Mouse (Mus musculus): ENCODE measurements around the gene Map3k15. TPM values are rescaled to one million over a fixed set of nuclear protein-coding genes. Genes with fewer than 3 reads are reported as not detected.

Gene Map3k15
- polyA plus RNA-seq (2014; fragmentation: Nextera tagmentation; extraction: Ambion mirVana), result 0.32 and 0.46 TPM in 2 replicates

- ATAC-seq (ENCODE audit: low FRiP score) (peak; percentile 78), DNase-seq (ENCODE audit: low spot score) (peak; percentile 64)
- peak within 1 kb of the TSS; percentile 71 for H3K4me2 ChIP-seq (replicated peaks; ENCODE audit: low read depth, low read length)
- H3K9ac ChIP-seq (ENCODE audit: low read depth, low read length), result 0 out of 2 replicates have a peak within 1 kb of the TSS, but pooled peaks have one; percentile 27
- H3K27me3 ChIP-seq (ENCODE audit: control insufficient read depth, insufficient read depth, low read length), result 0 out of 2 replicates have a peak, but pooled peaks cover 2% of the 10 kb centered on the region
- peak within 1 kb of the TSS; percentile 37 for H3K4me3 ChIP-seq (ENCODE audit: low read depth, low read length)
- H3K36me3 ChIP-seq (ENCODE audit: control insufficient read depth, insufficient read depth, low read length), result no peaks in the 10 kb centered on the region
- no peaks in the 10 kb centered on the region for H3K4me1 ChIP-seq (replicated peaks; ENCODE audit: control insufficient read depth, insufficient read depth, low read length)
- H3K27ac ChIP-seq (ENCODE audit: low read depth, low read length), result no peak within 1 kb of the TSS
- no peaks in the 10 kb centered on the region for H3K9me3 ChIP-seq (ENCODE audit: control insufficient read depth, low read length)
- 31% methylated on average over 30 of the region's 108 CpGs for WGBS
Observed at GRCm38 (mm10) chrX:159988002-159988960, at the start of gene Map3k15. TSS of gene Map3k15 (plus strand) at chrX:159988433.

GRCm38 (mm10) chrX:159942569-159942968 is 45.7 kb upstream of the Map3k15 start:
- 85% methylated on average over 2 of the region's 2 CpGs for WGBS
- Histone ChIP-seq H3K27ac (ENCODE audit: low read depth, low read length) (no peak overlapping the region), H3K27me3 (ENCODE audit: control insufficient read depth, insufficient read depth, low read length) (no peaks in the 10 kb centered on the region), H3K36me3 (ENCODE audit: control insufficient read depth, insufficient read depth, low read length) (no peaks in the 10 kb centered on the region), H3K4me3 (ENCODE audit: low read depth, low read length) (no peak overlapping the region), H3K9me3 (ENCODE audit: control insufficient read depth, low read length) (no peaks in the 10 kb centered on the region), H3K4me1 (replicated peaks; ENCODE audit: control insufficient read depth, insufficient read depth, low read length) (no peaks in the 10 kb centered on the region), H3K9ac (ENCODE audit: low read depth, low read length) (no peak overlapping the region), H3K4me2 (replicated peaks; ENCODE audit: low read depth, low read length) (no peak overlapping the region)
- ATAC-seq (ENCODE audit: low FRiP score) (no peak), DNase-seq (ENCODE audit: low spot score) (no peak)

DNA sequence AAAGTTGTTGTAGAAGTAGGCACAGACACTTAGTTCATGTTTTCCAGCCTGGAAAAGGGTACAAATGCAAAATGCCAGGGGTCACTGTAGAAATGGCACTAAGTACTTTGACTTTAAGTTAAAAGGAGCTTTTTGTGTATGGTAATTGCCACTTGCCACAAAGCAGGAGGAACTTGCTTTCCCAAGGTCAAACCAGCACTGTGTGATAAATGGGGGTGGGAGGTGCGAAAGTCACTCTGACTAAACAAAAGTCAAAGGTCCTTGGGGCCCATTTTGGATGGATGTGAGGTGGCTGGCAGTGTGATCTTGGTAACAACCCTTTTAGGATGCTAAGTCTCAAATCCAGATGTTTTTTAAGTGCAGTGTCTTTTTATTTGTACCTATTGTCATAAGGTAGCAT is 44.6 kb upstream of the Map3k15 start:
- Histone ChIP-seq H3K27me3 (ENCODE audit: control insufficient read depth, insufficient read depth, low read length) (peaks cover 4% of the 10 kb centered on the region; the same call in 1 of the 2 replicates), H3K9ac (ENCODE audit: low read depth, low read length) (no peak overlapping the region), H3K27ac (ENCODE audit: low read depth, low read length) (no peak overlapping the region), H3K4me1 (replicated peaks; ENCODE audit: control insufficient read depth, insufficient read depth, low read length) (no peaks in the 10 kb centered on the region), H3K9me3 (ENCODE audit: control insufficient read depth, low read length) (no peaks in the 10 kb centered on the region), H3K36me3 (ENCODE audit: control insufficient read depth, insufficient read depth, low read length) (no peaks in the 10 kb centered on the region), H3K4me3 (ENCODE audit: low read depth, low read length) (no peak overlapping the region), H3K4me2 (replicated peaks; ENCODE audit: low read depth, low read length) (no peak overlapping the region)
- ATAC-seq (ENCODE audit: low FRiP score) (no peak), DNase-seq (ENCODE audit: low spot score) (no peak)
- WGBS, result 78% methylated on average over 1 of the region's 1 CpGs

- Histone ChIP-seq H3K4me2 (replicated peaks; ENCODE audit: low read depth, low read length) (no peak overlapping the region), H3K9ac (ENCODE audit: low read depth, low read length) (no peak overlapping the region), H3K27ac (ENCODE audit: low read depth, low read length) (no peak overlapping the region), H3K27me3 (ENCODE audit: control insufficient read depth, insufficient read depth, low read length) (peaks cover 2% of the 10 kb centered on the region), H3K4me1 (replicated peaks; ENCODE audit: control insufficient read depth, insufficient read depth, low read length) (no peaks in the 10 kb centered on the region), H3K9me3 (ENCODE audit: control insufficient read depth, low read length) (no peaks in the 10 kb centered on the region), H3K4me3 (ENCODE audit: low read depth, low read length) (no peak overlapping the region), H3K36me3 (ENCODE audit: control insufficient read depth, insufficient read depth, low read length) (no peaks in the 10 kb centered on the region)
- ATAC-seq (ENCODE audit: low FRiP score) (no peak), DNase-seq (ENCODE audit: low spot score) (no peak)
- WGBS, result 89% methylated on average over 7 of the region's 7 CpGs
Observed at GRCm38 (mm10) chrX:159953546-159954429, 34.4 kb upstream of the Map3k15 start.

DNA sequence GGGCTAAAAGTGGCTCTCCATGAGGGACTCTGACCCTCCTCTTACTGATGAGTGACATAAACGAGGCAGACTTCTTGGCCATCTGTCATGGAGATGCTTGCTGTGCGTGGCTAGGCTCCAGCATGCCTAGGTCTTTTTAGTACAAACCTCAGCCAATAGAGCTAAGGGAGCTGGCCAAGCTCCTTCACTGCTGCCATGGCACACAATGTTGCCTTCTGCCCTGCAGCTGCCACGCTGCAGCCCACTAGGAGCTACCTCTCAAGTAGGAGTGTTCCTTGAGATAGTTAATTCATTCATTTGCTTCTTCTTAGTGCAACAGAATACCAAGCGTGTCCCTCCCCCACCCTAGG is 33.8 kb upstream of the Map3k15 start:
- Histone ChIP-seq H3K4me3 (ENCODE audit: low read depth, low read length) (no peak overlapping the region), H3K4me1 (replicated peaks; ENCODE audit: control insufficient read depth, insufficient read depth, low read length) (no peaks in the 10 kb centered on the region), H3K9ac (ENCODE audit: low read depth, low read length) (no peak overlapping the region), H3K27ac (ENCODE audit: low read depth, low read length) (no peak overlapping the region), H3K9me3 (ENCODE audit: control insufficient read depth, low read length) (no peaks in the 10 kb centered on the region), H3K36me3 (ENCODE audit: control insufficient read depth, insufficient read depth, low read length) (no peaks in the 10 kb centered on the region), H3K27me3 (ENCODE audit: control insufficient read depth, insufficient read depth, low read length) (peaks cover 2% of the 10 kb centered on the region), H3K4me2 (replicated peaks; ENCODE audit: low read depth, low read length) (no peak overlapping the region)
- WGBS, result 71% methylated on average over 4 of the region's 4 CpGs
- ATAC-seq (ENCODE audit: low FRiP score) (no peak), DNase-seq (ENCODE audit: low spot score) (no peak)

GRCm38 (mm10) chrX:159955433-159955832 is 32.8 kb upstream of the Map3k15 start:
- Histone ChIP-seq H3K36me3 (ENCODE audit: control insufficient read depth, insufficient read depth, low read length) (no peaks in the 10 kb centered on the region), H3K9me3 (ENCODE audit: control insufficient read depth, low read length) (no peaks in the 10 kb centered on the region), H3K4me2 (replicated peaks; ENCODE audit: low read depth, low read length) (no peak overlapping the region), H3K9ac (ENCODE audit: low read depth, low read length) (no peak overlapping the region), H3K27me3 (ENCODE audit: control insufficient read depth, insufficient read depth, low read length) (peaks cover 2% of the 10 kb centered on the region), H3K4me1 (replicated peaks; ENCODE audit: control insufficient read depth, insufficient read depth, low read length) (no peaks in the 10 kb centered on the region), H3K4me3 (ENCODE audit: low read depth, low read length) (no peak overlapping the region), H3K27ac (ENCODE audit: low read depth, low read length) (no peak overlapping the region)
- DNase-seq (ENCODE audit: low spot score) (no peak), ATAC-seq (ENCODE audit: low FRiP score) (no peak)
- WGBS, result 80% methylated on average over 6 of the region's 6 CpGs

DNA sequence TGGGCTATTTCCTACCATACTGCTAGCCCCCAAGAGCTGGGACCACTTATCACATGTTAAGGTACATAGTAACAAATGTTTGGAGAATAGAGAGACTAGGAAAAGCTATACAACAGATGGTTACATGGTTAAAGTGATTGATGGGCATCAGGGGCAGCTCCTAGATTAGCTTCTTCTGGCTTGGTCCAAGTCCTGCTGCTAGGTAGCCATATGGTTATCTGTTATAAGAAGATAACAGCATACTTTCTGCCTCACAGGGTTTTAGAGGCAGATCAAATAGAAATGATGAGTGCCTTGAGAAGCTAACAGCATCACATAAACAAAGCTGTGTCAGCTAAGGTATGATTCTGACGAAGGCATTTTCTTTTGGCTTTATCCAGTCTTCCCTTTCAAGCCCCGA is 26.8 kb upstream of the Map3k15 start:
- H3K9ac ChIP-seq (ENCODE audit: low read depth, low read length), result no peak overlapping the region
- 79% methylated on average over 2 of the region's 2 CpGs for WGBS
- H3K9me3 ChIP-seq (ENCODE audit: control insufficient read depth, low read length), result no peaks in the 10 kb centered on the region
- H3K36me3 ChIP-seq (ENCODE audit: control insufficient read depth, insufficient read depth, low read length), result no peaks in the 10 kb centered on the region
- no peak for ATAC-seq (ENCODE audit: low FRiP score)
- no peaks in the 10 kb centered on the region; the same call in none of the 2 replicates for H3K27me3 ChIP-seq (ENCODE audit: control insufficient read depth, insufficient read depth, low read length)
- H3K4me2 ChIP-seq (replicated peaks; ENCODE audit: low read depth, low read length), result no peak overlapping the region
- no peak for DNase-seq (ENCODE audit: low spot score)
- no peaks in the 10 kb centered on the region for H3K4me1 ChIP-seq (replicated peaks; ENCODE audit: control insufficient read depth, insufficient read depth, low read length)
- no peak overlapping the region for H3K4me3 ChIP-seq (ENCODE audit: low read depth, low read length)
- no peak overlapping the region for H3K27ac ChIP-seq (ENCODE audit: low read depth, low read length)

- no peaks in the 10 kb centered on the region for H3K4me1 ChIP-seq (replicated peaks; ENCODE audit: control insufficient read depth, insufficient read depth, low read length)
- no peak overlapping the region for H3K4me2 ChIP-seq (replicated peaks; ENCODE audit: low read depth, low read length)
- no peak overlapping the region for H3K9ac ChIP-seq (ENCODE audit: low read depth, low read length)
- 37% methylated on average over 4 of the region's 4 CpGs for WGBS
- ATAC-seq (ENCODE audit: low FRiP score) (peak; percentile 6; the same call in 1 of the 2 replicates), DNase-seq (ENCODE audit: low spot score) (peak; percentile 78)
- no peak overlapping the region for H3K27ac ChIP-seq (ENCODE audit: low read depth, low read length)
- no peaks in the 10 kb centered on the region; the same call in none of the 2 replicates for H3K27me3 ChIP-seq (ENCODE audit: control insufficient read depth, insufficient read depth, low read length)
- no peaks in the 10 kb centered on the region for H3K9me3 ChIP-seq (ENCODE audit: control insufficient read depth, low read length)
- no peak overlapping the region for H3K4me3 ChIP-seq (ENCODE audit: low read depth, low read length)
- no peaks in the 10 kb centered on the region for H3K36me3 ChIP-seq (ENCODE audit: control insufficient read depth, insufficient read depth, low read length)
Observed at GRCm38 (mm10) chrX:159963273-159963672, 25.0 kb upstream of the Map3k15 start.
